Mouse (Mus musculus): ENCODE measurements around the gene Efnb1.

Gene Efnb1

GRCm38 (mm10) chrX:99154358-99154757 lies 18.4 kb downstream of the Efnb1 start:
- DNase-seq: no peak

- no peak for DNase-seq
These were observed 23.1 kb downstream of the Efnb1 start for GRCm38 (mm10) chrX:99159020-99159419.

GRCm38 (mm10) chrX:99164111-99164510 lies 28.2 kb downstream of the Efnb1 start:
- no peak for DNase-seq

GRCm38 (mm10) chrX:99164855-99165368 lies 29.0 kb downstream of the Efnb1 start:
- DNase-seq: no peak

GRCm38 (mm10) chrX:99167014-99167413 lies 31.1 kb downstream of the Efnb1 start:
- no peak for DNase-seq

- DNase-seq: no peak
These were observed 31.6 kb downstream of the Efnb1 start for GRCm38 (mm10) chrX:99167550-99167949.

- no peak for DNase-seq
These were observed 36.4 kb downstream of the Efnb1 start for GRCm38 (mm10) chrX:99172301-99172700.

GRCm38 (mm10) chrX:99185081-99185596 lies 49.2 kb downstream of the Efnb1 start:
- DNase-seq: no peak

GRCm38 (mm10) chrX:99186497-99187435 lies 50.8 kb downstream of the Efnb1 start:
- no peak for DNase-seq

GRCm38 (mm10) chrX:99191441-99192087 lies 55.6 kb downstream of the Efnb1 start:
- DNase-seq: no peak

- no peak for DNase-seq
These were observed 61.0 kb downstream of the Efnb1 start for GRCm38 (mm10) chrX:99196910-99197309.

- no peak for DNase-seq
These were observed 62.6 kb downstream of the Efnb1 start for GRCm38 (mm10) chrX:99198532-99198931.
